Mouse (Mus musculus): ENCODE measurements at regions not wholly inside any gene's neighbourhood (a gene's known extent, or its start where the extent isn't known, plus 50 kb on each side); places are given as distances from the start of the nearest gene placed in this dataset.

GRCm38 (mm10) chr2:131766500-131766899 lies 93.0 kb downstream of the Erv3 start:
- no peak for DNase-seq
- H3K9me3 ChIP-seq (ENCODE audit: control insufficient read depth, low read length) = no peaks in the 10 kb centered on the region
- 94% methylated on average over 9 of the region's 9 CpGs for WGBS

DNA sequence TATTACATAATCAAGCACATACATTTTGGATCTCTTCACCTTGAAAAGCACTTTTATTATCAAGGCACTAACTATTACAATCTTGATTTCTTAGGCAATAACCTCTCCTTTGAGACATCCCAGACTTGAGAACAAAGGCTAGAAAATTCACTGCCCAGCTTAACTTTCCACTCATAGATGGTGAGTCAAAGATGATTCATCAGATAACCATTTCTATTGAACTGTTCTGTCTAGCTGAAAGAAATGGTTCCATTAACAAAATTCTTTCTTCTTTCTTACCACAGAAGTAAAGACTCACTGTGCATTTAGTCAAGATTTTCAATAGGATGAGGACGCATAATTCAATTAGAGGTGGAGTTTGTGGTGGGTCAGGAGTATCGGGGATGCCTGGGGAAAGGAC lies 98.0 kb downstream of the Erv3 start:
- 85% methylated on average over 2 of the region's 2 CpGs for WGBS
- no peak for ATAC-seq (ENCODE audit: low FRiP score, low TSS enrichment)

More at GRCm38 (mm10) chr2:131766500-131766899, 93.0 kb downstream of the Erv3 start:
- H3K4me2 ChIP-seq (ENCODE audit: low read length) = no peak overlapping the region
- no peaks in the 10 kb centered on the region for H3K36me3 ChIP-seq (ENCODE audit: control insufficient read depth, insufficient read depth, low read length)
- H3K4me3 ChIP-seq (replicated peaks; ENCODE audit: low read depth, low read length) = no peak overlapping the region
- no peak overlapping the region for H3K9ac ChIP-seq (replicated peaks; ENCODE audit: low read length)
- no peaks in the 10 kb centered on the region for H3K4me1 ChIP-seq (ENCODE audit: control insufficient read depth, insufficient read depth, low read length)
- H3K27ac ChIP-seq (replicated peaks; ENCODE audit: low read depth, low read length) = no peak overlapping the region
- no peak for ATAC-seq (ENCODE audit: low FRiP score, low TSS enrichment)
- H3K27me3 ChIP-seq (ENCODE audit: control insufficient read depth, insufficient read depth, low read length) = no peaks in the 10 kb centered on the region

DNA sequence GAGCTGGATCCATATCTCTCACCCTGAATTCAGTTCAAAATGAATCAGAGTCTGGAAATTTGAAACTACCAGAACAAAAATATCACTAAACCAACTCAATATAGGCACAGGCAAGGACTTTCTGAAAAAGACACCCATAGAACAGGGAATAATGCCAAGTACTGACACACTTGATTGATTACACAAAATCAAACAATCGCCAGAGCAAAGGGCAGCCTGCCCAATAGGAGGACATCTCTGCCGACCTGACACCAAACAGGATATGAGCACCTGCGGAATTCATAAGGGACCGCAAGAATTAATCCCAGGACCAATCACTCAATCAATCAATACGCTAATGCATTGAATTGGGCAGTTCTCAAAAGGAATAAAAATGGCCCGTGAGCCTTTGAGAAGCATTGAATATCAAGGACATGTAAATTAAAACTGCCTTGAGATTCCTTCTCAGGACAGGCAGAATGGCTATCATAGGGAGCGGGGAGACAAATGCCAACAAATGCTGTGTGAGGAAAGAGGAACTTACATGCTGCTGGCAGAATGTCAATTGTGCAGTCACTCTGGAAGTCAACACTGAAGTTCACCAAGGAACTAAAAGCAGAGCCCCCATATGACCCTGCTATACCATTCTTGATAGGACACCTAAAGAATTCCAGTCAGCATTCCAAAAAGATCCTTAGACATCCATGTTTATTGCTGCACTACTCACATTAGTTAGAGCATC lies 102.2 kb downstream of the Erv3 start:
- ATAC-seq (ENCODE audit: low FRiP score, low TSS enrichment) (no peak), DNase-seq (no peak)
- H3K9me3 ChIP-seq (ENCODE audit: control insufficient read depth, low read length) = no peaks in the 10 kb centered on the region
- no peaks in the 10 kb centered on the region for H3K4me1 ChIP-seq (ENCODE audit: control insufficient read depth, insufficient read depth, low read length)
- H3K4me2 ChIP-seq (ENCODE audit: low read length) = no peak overlapping the region
- H3K36me3 ChIP-seq (ENCODE audit: control insufficient read depth, insufficient read depth, low read length) = no peaks in the 10 kb centered on the region
- no peak overlapping the region for H3K27ac ChIP-seq (replicated peaks; ENCODE audit: low read depth, low read length)
- no peak overlapping the region for H3K4me3 ChIP-seq (replicated peaks; ENCODE audit: low read depth, low read length)
- no peak overlapping the region for H3K9ac ChIP-seq (replicated peaks; ENCODE audit: low read length)
- WGBS = 77% methylated on average over 7 of the region's 7 CpGs
- no peaks in the 10 kb centered on the region for H3K27me3 ChIP-seq (ENCODE audit: control insufficient read depth, insufficient read depth, low read length)

More for the DNA sequence above, 98.0 kb downstream of the Erv3 start:
- DNase-seq = no peak
- H3K27ac ChIP-seq (replicated peaks; ENCODE audit: low read depth, low read length) = no peak overlapping the region
- H3K27me3 ChIP-seq (ENCODE audit: control insufficient read depth, insufficient read depth, low read length) = no peaks in the 10 kb centered on the region
- H3K4me3 ChIP-seq (replicated peaks; ENCODE audit: low read depth, low read length) = no peak overlapping the region
- no peak overlapping the region for H3K4me2 ChIP-seq (ENCODE audit: low read length)
- no peaks in the 10 kb centered on the region for H3K4me1 ChIP-seq (ENCODE audit: control insufficient read depth, insufficient read depth, low read length)
- no peak overlapping the region for H3K9ac ChIP-seq (replicated peaks; ENCODE audit: low read length)
- H3K9me3 ChIP-seq (ENCODE audit: control insufficient read depth, low read length) = no peaks in the 10 kb centered on the region
- no peaks in the 10 kb centered on the region for H3K36me3 ChIP-seq (ENCODE audit: control insufficient read depth, insufficient read depth, low read length)

DNA sequence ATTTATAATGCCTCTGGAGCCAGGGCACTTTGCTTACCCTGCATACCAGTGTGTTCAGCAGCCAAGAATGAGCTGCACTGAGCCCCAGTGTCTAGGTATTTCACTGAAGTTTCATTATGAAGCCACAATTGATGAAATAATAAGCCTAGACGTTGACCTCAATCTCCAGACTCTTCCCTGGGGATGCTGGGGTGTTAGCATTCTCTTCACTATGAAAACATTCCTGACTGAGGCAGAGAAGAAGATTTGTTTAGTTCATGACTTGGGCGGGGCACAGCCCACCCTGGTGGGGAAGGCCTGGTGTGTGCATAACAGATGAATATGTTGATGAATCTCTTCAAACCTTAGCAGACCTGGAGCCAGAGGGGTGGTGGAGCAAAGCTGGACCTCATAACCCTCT lies 104.4 kb downstream of the Erv3 start:
- no peak for ATAC-seq (ENCODE audit: low FRiP score, low TSS enrichment)
- Histone ChIP-seq H3K9ac (replicated peaks; ENCODE audit: low read length) (no peak overlapping the region), H3K4me2 (ENCODE audit: low read length) (no peak overlapping the region)

DNA sequence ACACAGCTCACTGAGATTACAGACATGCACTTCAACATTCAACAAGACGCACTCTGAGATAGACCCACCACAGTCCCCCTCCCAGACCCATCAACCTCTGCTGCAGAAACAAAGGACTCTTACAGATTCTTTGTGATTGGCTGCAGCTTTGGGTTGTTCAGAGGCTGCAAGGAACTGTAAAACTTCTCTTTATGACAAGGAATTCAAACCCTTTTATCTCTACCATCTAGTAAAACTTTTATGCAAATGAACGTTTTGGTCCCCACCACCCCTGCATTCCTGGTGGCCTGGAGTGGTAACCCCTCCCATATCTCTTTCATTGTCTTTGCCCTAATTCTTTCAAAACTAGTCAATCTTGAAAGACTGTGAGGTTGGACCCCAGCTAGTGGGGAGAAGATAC lies 106.1 kb downstream of the Erv3 start:
- no peak for ATAC-seq (ENCODE audit: low FRiP score, low TSS enrichment)
- Histone ChIP-seq H3K4me3 (replicated peaks; ENCODE audit: low read depth, low read length) (no peak overlapping the region), H3K9ac (replicated peaks; ENCODE audit: low read length) (no peak overlapping the region), H3K27ac (replicated peaks; ENCODE audit: low read depth, low read length) (no peak overlapping the region), H3K4me2 (ENCODE audit: low read length) (no peak overlapping the region), H3K27me3 (ENCODE audit: control insufficient read depth, insufficient read depth, low read length) (no peaks in the 10 kb centered on the region), H3K4me1 (ENCODE audit: control insufficient read depth, insufficient read depth, low read length) (no peaks in the 10 kb centered on the region), H3K9me3 (ENCODE audit: control insufficient read depth, low read length) (no peaks in the 10 kb centered on the region), H3K36me3 (ENCODE audit: control insufficient read depth, insufficient read depth, low read length) (no peaks in the 10 kb centered on the region)
- 69% methylated on average over 2 of the region's 2 CpGs for WGBS
- no peak for DNase-seq

More for the DNA sequence above, 104.4 kb downstream of the Erv3 start:
- H3K4me1 ChIP-seq (ENCODE audit: control insufficient read depth, insufficient read depth, low read length) = no peaks in the 10 kb centered on the region
- H3K27me3 ChIP-seq (ENCODE audit: control insufficient read depth, insufficient read depth, low read length) = no peaks in the 10 kb centered on the region
- 62% methylated on average over 2 of the region's 2 CpGs for WGBS
- no peaks in the 10 kb centered on the region for H3K9me3 ChIP-seq (ENCODE audit: control insufficient read depth, low read length)
- no peak overlapping the region for H3K27ac ChIP-seq (replicated peaks; ENCODE audit: low read depth, low read length)
- DNase-seq = no peak
- no peak overlapping the region for H3K4me3 ChIP-seq (replicated peaks; ENCODE audit: low read depth, low read length)
- no peaks in the 10 kb centered on the region for H3K36me3 ChIP-seq (ENCODE audit: control insufficient read depth, insufficient read depth, low read length)

GRCm38 (mm10) chr2:131750679-131751078 lies 108.9 kb downstream of the Erv3 start:
- ATAC-seq (ENCODE audit: low FRiP score, low TSS enrichment) = no peak
- 74% methylated on average over 6 of the region's 6 CpGs for WGBS
- no peak overlapping the region for H3K27ac ChIP-seq (replicated peaks; ENCODE audit: low read depth, low read length)

DNA sequence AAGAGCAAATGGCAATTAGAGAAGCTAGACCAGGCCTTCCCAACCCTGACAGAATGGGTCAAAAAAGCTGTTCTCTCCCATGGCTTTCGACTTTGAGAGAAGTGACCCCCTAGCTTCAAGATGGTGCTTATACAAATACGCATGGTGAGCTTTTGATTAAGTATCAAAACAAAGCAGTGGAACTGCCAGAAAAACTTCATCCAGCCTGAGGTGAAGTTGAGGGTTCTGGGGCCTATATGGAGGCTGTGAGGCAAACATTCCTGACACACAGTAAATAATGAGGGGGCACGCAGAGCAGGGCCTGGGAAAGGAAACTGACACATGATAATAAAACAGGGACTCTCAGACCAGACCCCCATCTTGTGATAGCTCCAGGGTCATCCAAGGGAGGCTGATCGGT lies 109.3 kb downstream of the Erv3 start:
- Histone ChIP-seq H3K27me3 (ENCODE audit: control insufficient read depth, insufficient read depth, low read length) (no peaks in the 10 kb centered on the region), H3K36me3 (ENCODE audit: control insufficient read depth, insufficient read depth, low read length) (no peaks in the 10 kb centered on the region), H3K4me3 (replicated peaks; ENCODE audit: low read depth, low read length) (no peak overlapping the region), H3K9ac (replicated peaks; ENCODE audit: low read length) (no peak overlapping the region), H3K27ac (replicated peaks; ENCODE audit: low read depth, low read length) (no peak overlapping the region), H3K4me2 (ENCODE audit: low read length) (no peak overlapping the region), H3K4me1 (ENCODE audit: control insufficient read depth, insufficient read depth, low read length) (no peaks in the 10 kb centered on the region), H3K9me3 (ENCODE audit: control insufficient read depth, low read length) (no peaks in the 10 kb centered on the region)
- 81% methylated on average over 4 of the region's 4 CpGs for WGBS
- DNase-seq (no peak), ATAC-seq (ENCODE audit: low FRiP score, low TSS enrichment) (no peak)

More at GRCm38 (mm10) chr2:131750679-131751078, 108.9 kb downstream of the Erv3 start:
- H3K36me3 ChIP-seq (ENCODE audit: control insufficient read depth, insufficient read depth, low read length) = no peaks in the 10 kb centered on the region
- no peak overlapping the region for H3K9ac ChIP-seq (replicated peaks; ENCODE audit: low read length)
- no peaks in the 10 kb centered on the region for H3K4me1 ChIP-seq (ENCODE audit: control insufficient read depth, insufficient read depth, low read length)
- no peak overlapping the region for H3K4me2 ChIP-seq (ENCODE audit: low read length)
- H3K9me3 ChIP-seq (ENCODE audit: control insufficient read depth, low read length) = no peaks in the 10 kb centered on the region
- DNase-seq = no peak
- no peak overlapping the region for H3K4me3 ChIP-seq (replicated peaks; ENCODE audit: low read depth, low read length)
- H3K27me3 ChIP-seq (ENCODE audit: control insufficient read depth, insufficient read depth, low read length) = no peaks in the 10 kb centered on the region

DNA sequence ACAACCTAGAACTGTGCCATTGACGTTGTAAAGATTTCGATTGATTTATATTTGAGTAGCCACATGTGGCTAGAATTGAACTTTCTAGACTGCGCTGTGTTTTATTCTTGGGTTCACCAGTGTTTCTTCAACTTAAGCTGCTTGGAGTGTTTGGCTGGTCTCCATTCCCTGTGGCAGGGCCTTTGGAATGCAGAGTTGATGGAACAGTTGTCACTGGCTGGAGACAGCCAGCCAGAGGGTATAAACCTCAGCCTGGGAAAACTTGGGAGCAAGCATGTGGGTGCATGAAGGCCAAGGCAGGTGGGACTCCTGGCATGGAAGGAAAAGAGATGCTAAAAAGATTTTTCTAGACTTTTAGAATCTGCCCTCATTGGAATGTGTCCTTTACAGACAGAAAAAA lies 109.8 kb downstream of the Erv3 start:
- H3K4me3 ChIP-seq (replicated peaks; ENCODE audit: low read depth, low read length) = no peak overlapping the region
- no peak overlapping the region for H3K9ac ChIP-seq (replicated peaks; ENCODE audit: low read length)
- H3K4me1 ChIP-seq (ENCODE audit: control insufficient read depth, insufficient read depth, low read length) = no peaks in the 10 kb centered on the region
- no peak for ATAC-seq (ENCODE audit: low FRiP score, low TSS enrichment)
- no peaks in the 10 kb centered on the region for H3K9me3 ChIP-seq (ENCODE audit: control insufficient read depth, low read length)
- DNase-seq = no peak
- H3K27me3 ChIP-seq (ENCODE audit: control insufficient read depth, insufficient read depth, low read length) = no peaks in the 10 kb centered on the region
- no peak overlapping the region for H3K4me2 ChIP-seq (ENCODE audit: low read length)
- WGBS = 92% methylated on average over 3 of the region's 3 CpGs
- no peak overlapping the region for H3K27ac ChIP-seq (replicated peaks; ENCODE audit: low read depth, low read length)
- H3K36me3 ChIP-seq (ENCODE audit: control insufficient read depth, insufficient read depth, low read length) = no peaks in the 10 kb centered on the region

DNA sequence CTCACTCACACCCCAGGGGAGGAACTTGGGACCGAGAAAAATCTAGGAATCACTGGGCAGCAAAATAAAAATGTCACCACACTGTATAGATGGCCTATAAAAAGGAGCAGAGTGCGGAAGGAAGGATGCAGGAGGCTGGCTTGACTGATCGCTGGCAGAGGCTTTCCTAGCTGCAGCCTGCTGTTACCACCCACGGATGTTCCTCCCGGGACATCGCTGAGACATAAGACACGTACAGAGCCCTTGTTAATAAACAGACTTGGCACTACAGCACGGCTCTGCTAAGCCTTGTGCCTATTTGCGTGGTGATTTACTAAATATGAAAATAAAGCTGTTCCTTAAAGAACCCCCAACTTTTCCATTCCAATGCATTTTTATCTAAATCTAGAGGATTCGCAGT lies 110.8 kb downstream of the Erv3 start:
- Histone ChIP-seq H3K4me3 (replicated peaks; ENCODE audit: low read depth, low read length) (no peak overlapping the region), H3K36me3 (ENCODE audit: control insufficient read depth, insufficient read depth, low read length) (no peaks in the 10 kb centered on the region), H3K9ac (replicated peaks; ENCODE audit: low read length) (no peak overlapping the region), H3K27me3 (ENCODE audit: control insufficient read depth, insufficient read depth, low read length) (no peaks in the 10 kb centered on the region), H3K27ac (replicated peaks; ENCODE audit: low read depth, low read length) (no peak overlapping the region), H3K9me3 (ENCODE audit: control insufficient read depth, low read length) (no peaks in the 10 kb centered on the region), H3K4me1 (ENCODE audit: control insufficient read depth, insufficient read depth, low read length) (no peaks in the 10 kb centered on the region), H3K4me2 (ENCODE audit: low read length) (no peak overlapping the region)
- ATAC-seq (ENCODE audit: low FRiP score, low TSS enrichment) (no peak), DNase-seq (no peak)
- WGBS = 52% methylated on average over 10 of the region's 10 CpGs
